Mouse (Mus musculus): ENCODE data around the gene Ttc9.

Gene Ttc9

DNA sequence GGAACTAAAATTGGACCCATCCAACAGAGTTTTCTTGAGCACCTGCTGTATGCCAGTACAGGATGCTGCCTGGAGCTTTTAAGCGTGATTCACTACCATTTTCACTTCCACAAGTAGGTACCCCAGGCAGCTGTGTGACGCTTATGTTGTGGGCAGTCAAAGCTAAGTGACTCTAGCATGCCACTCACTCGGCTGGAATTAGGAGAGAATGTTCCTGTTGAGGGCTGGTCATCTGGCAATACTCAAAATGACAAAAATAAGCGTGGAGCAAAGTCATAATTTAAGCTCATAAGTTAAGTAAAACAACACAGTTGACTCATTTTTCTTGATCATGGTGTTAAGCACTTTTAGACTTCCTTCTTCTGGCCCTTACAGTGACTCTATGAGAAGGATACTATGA, 31.0 kb downstream of the Ttc9 start:
- no peak for DNase-seq

DNA sequence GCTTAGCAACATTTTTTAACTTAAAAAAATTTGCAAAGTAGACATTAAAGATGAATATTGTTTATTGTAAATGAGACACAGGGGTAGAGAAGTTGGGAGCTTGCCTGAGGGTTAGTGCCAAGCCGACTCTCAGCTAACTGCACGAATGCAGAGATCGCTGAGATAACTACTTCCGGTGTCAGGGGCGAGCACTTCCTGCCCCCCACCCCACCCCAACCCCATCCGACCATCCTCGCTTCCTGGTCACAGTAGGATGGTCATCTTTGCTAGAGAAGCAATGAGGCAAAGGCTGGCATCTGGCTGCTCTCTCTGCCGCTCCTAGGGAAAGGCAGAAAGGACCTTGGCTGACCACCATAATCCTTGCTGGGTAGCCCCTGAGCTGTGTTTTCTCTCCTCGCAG, 32.1 kb downstream of the Ttc9 start:
- no peak for DNase-seq

- no peak for DNase-seq
Observed at GRCm38 (mm10) chr12:81663906-81664305, 32.9 kb downstream of the Ttc9 start.

GRCm38 (mm10) chr12:81668406-81668805, 37.4 kb downstream of the Ttc9 start:
- DNase-seq: no peak

DNA sequence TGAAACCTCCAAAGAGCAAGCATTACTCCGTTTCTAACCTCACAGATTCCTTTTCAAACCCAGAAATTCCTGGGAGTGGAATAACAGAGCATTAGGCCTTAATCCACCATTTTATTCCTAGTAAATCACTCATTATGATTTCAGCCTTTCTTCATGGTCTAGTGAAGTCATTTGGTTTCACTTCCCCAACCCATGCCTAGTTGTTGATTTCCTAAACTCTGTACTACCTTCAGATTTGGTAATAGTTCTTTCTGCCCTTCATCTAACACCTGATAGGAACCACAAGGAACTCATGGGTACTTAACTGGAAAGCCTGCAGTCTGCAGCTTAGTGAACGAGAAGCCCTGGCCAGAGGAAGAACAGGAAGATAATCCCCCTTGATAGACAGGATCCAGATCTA, 44.5 kb downstream of the Ttc9 start:
- DNase-seq: no peak

DNA sequence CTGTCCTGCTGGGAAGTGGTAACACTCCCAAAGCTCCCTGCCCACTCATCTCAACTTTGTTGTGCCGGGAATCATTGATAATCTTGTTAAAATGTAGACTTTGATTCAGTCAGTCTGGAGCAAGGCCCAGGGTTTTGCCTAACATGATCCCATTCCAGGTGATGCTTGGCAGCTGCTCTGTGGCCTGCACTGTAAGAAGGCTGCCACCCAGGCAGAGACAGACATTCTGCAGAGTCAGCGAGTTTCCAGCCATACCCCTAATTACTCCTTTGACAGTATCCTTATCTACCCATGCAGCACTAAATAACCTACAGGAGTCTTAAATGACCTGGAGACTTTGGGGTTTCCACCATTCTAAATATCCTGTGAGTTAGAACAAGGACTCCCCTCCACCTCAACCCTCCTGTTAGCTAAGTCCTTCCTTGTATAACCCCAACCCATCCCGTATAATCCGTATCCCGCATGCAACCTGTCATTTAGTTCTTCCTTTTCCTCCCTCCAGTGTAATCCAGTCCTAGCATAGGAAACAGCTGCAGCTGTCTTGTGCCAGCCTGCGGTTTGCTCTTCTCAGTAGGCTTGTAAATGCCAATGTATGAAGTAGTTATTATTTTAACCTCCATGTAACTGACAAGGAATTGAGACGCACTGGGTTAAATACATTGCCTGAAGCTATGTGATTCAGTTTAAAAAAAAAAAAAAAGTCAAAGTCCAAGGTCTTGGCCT, 48.9 kb downstream of the Ttc9 start:
- DNase-seq: no peak

GRCm38 (mm10) chr12:81683395-81683794, 52.3 kb downstream of the Ttc9 start:
- DNase-seq: no peak

DNA sequence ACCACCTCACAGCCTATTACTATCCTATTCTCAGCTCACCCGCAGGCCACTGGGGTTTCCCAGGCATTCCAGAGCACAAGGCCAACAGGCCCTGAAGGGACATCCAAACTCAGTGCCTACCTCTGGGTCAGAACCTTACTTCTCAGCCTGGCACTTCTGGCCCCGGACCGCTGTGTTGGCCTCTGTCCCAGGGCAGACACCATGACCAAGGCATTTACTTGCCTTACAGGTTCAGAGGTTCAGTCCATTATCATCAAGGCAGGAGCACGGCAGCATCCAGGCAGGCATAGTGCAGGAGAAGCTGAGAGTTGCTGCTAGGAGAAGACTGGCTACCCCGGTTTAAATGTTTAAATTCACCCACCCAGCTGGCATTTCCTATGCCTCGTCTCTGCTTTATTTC, 53.0 kb downstream of the Ttc9 start:
- DNase-seq: no peak

GRCm38 (mm10) chr12:81685981-81686380, 54.9 kb downstream of the Ttc9 start:
- DNase-seq: no peak

GRCm38 (mm10) chr12:81686406-81687117, 55.5 kb downstream of the Ttc9 start:
- no peak for DNase-seq

DNA sequence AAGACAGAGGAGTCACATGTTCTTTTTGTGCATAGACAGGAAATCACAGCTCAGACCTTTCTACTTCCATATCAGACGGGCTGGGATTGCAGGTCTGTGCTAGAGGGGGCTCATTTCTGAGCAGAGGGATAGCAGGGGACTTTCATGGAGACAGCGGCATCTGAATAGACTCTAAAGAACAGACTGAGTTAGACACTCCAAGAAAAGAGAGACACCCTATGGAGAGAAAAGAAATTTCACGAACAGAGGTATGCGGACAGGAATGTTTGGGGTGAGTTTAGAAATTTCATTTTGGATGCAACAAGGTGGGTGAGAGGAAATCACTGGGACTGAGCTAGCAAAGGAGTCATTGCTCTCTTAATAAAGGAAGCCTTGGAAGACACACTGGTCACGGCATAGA, 56.8 kb downstream of the Ttc9 start:
- DNase-seq: no peak

- DNase-seq: no peak
Observed at GRCm38 (mm10) chr12:81688537-81688936, 57.5 kb downstream of the Ttc9 start.

DNA sequence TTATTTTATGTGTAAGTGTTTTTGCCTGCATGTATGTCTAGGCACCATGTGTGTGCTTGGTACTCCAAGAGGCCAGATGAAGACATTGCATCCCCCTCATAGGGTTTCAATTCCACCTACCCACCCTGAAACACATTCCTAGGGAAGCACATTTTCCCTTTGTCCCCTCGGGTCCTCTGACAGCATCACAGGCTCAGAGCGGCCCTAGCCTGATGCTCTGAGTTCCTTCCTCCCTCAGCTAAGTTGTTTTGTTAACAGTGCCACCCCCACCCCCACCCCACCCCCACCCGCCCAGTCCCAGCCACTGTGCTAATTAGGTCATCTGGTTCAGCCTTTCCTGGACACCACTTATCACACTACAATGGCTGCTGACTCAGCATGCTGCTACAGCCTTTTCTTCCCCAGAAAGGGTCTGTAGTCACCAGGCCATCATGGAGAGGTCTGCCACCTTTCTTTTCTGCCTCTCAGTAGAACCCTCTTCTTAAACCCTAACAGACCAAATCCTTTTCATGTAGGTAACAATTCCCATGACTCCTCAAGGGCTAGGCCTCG, 58.5 kb downstream of the Ttc9 start:
- no peak for DNase-seq

GRCm38 (mm10) chr12:81690111-81690510, 59.1 kb downstream of the Ttc9 start:
- DNase-seq: no peak

DNA sequence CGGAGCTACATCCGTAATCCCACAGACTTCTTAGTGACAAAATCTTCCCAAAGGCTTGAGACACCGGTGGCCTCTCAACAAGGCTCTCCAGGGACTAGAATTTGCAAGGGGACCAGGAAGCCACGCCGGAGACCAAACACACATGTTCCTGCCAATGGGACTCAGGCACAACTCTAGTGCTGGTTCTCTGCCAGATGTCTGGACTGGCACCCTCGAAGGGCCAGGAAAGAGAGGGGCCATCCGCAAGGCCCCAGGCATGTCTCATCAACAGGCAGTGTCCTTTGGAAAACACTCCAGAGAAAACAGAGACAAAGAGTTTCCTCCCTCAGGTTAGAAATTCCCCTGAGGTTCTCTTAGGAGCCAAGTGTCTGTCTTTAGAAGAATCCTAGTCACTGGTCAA, 59.7 kb downstream of the Ttc9 start:
- DNase-seq: no peak

DNA sequence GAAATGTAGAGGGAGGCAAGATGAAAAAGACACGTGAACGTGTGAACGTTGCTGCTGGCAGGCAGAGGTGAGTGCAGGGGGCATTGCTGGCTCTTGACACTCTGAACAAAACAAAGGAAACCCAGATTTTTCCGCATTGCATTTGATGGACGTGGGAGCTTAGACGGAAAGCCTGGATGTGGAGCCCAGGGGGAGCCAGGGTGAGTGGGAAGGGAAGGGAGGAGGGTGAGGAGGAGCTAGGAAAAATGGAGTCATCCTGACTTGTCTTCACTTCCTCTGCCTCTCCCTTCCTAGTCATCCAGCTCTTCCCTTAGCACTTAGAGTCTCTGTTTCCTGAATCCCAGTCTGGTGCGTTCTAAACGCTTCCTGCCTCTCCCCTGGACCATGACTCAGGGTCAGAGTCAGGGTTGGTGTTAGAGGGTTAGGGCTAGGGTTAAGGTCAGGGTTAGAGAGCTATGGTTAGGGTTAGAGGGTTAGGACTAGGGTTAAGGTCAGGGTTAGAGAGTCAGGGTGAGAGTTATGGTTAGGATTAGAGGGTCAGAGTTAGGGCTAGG, 60.2 kb downstream of the Ttc9 start:
- no peak for DNase-seq

- DNase-seq: no peak
Observed at GRCm38 (mm10) chr12:81698011-81698410, 67.0 kb downstream of the Ttc9 start.

- no peak for DNase-seq
Observed at GRCm38 (mm10) chr12:81702903-81703302, 71.9 kb downstream of the Ttc9 start.

DNA sequence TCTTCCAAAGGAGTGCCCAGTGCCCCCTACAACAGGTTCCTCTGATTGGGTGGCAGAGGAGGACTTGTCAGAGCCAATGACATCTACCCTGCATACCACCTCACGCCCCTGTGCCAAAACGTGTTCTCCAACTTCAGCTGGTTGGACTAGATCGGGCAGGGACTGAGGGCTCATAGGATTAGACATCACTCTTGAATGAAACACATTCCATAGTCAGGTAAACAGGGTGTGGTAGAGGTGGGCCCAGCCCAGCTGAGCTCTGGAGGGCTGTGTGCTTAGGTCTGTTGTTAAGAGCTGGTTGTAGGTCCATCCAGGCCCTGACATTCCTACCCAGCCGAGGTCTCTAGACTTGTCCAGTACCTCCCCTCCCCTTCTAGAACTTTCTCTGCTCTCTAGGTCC, 81.6 kb downstream of the Ttc9 start:
- DNase-seq: no peak

All from right cerebral cortex, postnatal 14 days (tissue).